Mouse (Mus musculus) bone marrow, adult 2 months (tissue): ENCODE measurements at regions not wholly inside any gene's neighbourhood (a gene's known extent, or its start where the extent isn't known, plus 50 kb on each side); places are given as distances from the start of the nearest gene placed in this dataset.

Experiments used
- CTCF ChIP-seq: fragments of 200-500 bp; IDR thresholded peaks from 2 replicates; pipeline ENCODE4 v1.5.1; 2011; ENCODE audit warnings: low read length, control low read depth; ENCODE audit not compliant: control insufficient read depth, insufficient read depth
- POLR2A ChIP-seq: fragments of 200-500 bp; IDR thresholded peaks from 2 replicates; pipeline ENCODE4 v1.6.1; 2011; ENCODE audit warnings: low read depth, mild to moderate bottlenecking, control low read depth, low read length, borderline replicate concordance; ENCODE audit not compliant: control insufficient read depth

DNA sequence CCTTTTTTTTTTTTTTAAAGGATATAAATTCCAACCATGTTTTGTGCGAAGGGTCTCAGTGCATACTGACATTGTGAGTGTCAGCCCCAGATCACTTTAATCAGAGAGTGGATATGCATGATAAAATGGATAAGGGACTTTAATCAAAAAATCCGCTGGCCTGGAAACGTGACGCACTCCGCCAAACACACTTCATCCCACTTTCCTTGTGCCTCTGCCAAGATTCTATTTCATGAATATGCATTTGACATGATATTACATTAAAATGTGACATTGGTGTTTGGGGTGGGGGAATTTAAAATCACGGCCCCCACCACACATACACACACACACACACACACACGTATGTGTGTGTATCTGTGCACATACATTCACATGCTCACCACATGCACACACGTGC, 193.5 kb downstream of the Vrk1 start:
- TF ChIP-seq CTCF (no peak), POLR2A (no peak)
